Mouse (Mus musculus): ENCODE results near the gene Cemip2.

Cemip2 gene

DNA sequence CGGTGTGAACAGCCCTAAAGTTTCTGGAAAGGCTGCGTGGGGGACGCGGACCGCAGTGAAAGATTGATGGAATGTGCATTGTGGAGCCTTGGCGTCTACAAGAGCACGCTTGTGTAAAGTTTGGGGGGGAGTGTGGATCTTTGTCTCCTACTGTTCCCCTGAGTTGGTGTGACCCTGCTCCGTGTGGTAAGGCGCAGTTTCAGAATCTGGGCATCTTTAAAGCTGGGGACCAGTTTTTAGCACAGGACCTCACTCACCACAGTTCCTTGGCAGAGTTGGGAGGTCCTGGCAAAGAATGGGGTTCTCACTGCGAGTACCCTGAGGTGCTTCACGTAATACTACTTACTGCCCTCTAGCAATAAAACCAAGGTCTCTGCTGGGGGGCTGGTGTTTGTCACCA lies 964 bp downstream of the Cemip2 start:
- DNase-seq (ENCODE audit: low spot score in 2 of 2) = no peak

DNA sequence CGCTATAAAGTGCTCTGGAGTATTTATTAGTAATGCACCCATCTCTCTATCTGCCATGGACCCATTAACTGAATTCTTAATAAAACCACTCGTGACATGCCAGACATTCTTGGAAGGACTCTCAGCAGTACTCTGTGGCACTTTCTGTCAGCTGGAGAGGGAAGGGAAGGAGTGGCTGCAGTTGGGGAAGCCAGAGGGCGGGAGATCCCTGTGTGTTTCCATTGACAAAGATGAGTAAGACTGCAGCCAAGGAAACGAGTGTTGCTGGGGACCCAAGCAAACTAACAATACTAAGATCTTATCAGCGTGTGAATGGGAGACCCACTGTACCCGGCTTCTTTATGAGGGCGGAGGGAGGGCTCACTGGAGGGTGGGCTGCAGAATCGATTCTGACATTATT lies 2.5 kb downstream of the Cemip2 start:
- no peak for DNase-seq (ENCODE audit: low spot score in 2 of 2)

DNA sequence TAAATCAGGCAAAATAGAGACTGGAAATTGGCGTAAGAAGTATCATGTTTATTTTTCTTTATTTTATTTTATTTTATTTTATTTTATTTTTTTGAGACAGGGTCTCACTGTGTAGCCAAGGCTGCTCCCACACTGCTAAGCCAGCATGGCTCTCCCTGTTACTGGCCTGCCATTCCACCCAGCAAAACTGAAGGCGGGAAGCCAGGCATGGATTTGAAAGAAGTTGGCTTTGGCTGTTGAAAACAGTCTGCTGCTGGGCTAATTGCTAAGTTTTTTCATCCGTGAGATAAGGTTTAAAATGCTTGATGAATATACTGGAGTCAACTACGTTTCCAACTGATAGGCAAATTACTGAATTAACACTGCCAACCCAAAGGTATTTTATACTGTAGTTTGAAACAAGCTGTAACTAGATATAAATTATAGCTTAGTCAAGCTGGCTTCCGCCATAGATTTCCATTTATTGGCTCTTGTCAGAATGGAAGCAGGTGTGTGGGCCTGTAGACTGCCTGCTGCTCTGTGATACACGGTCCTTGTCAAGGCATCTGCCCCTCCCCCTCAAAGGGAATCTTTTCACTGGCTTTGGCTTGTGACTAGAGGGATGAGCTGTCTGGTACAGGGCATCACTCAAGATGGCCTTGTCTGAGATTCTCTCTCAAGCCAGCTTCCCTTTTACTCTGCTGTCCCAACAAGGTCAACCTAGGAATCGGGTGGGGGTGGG lies 3.1 kb downstream of the Cemip2 start:
- no peak for DNase-seq (ENCODE audit: low spot score in 2 of 2)

GRCm38 (mm10) chr19:21781787-21782432 lies 3.8 kb downstream of the Cemip2 start:
- no peak for DNase-seq (ENCODE audit: low spot score in 2 of 2)

- DNase-seq (ENCODE audit: low spot score in 2 of 2) = no peak
Measured at GRCm38 (mm10) chr19:21783717-21784116, 5.6 kb downstream of the Cemip2 start.

GRCm38 (mm10) chr19:21784331-21785131 lies 6.4 kb downstream of the Cemip2 start:
- DNase-seq (ENCODE audit: low spot score in 2 of 2) = no peak

- DNase-seq (ENCODE audit: low spot score in 2 of 2) = no peak
Measured at GRCm38 (mm10) chr19:21785132-21785528, 7.0 kb downstream of the Cemip2 start.

DNA sequence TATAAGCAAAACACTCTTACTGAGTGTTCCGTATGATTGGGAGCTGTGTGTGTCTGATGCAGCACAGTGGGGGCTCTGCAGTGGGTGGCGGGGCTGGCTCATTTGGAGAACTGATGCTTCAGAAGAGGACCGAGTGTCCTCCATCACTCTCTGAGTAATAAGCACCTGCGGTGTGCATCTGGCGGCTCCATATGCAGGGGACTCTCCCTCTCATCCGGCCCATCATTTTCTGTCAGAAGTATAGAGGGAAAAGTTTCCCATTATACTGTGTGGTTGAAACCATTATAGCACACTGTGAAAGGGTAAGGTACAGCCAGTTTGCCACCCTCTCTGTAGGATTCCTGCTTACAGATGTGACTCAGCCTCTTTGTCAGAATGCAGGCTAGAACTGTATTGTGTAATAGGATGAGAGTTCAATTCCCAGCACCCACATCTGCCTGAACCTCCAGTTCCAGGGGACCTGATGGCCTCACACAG lies 8.9 kb downstream of the Cemip2 start:
- peak in 1 of 2 experiments; percentile 78 for DNase-seq (ENCODE audit: low spot score in 2 of 2)

GRCm38 (mm10) chr19:21788999-21789398 lies 10.9 kb downstream of the Cemip2 start:
- DNase-seq (ENCODE audit: low spot score in 2 of 2) = no peak

GRCm38 (mm10) chr19:21789676-21790075 lies 11.5 kb downstream of the Cemip2 start:
- no peak for DNase-seq (ENCODE audit: low spot score in 2 of 2)

DNA sequence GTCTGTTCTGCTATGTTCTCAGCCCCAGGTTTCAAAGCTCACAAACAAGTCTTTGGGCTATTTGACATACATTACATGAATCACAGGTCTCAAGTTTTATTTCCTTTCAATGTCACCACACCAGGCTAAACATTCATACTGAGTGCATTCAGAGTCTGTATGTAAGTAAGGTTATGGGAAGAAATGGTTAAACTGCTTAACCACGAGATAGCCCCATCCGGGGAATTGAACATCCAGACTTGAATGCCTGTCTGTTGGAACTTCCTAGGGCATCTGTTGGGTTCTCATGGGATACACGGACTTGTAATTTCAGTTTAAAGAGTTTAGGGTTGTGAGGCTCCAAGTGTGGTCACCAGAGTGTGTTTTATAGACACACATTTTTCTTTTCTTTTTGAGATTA lies 13.2 kb downstream of the Cemip2 start:
- DNase-seq (ENCODE audit: low spot score in 2 of 2) = no peak

DNA sequence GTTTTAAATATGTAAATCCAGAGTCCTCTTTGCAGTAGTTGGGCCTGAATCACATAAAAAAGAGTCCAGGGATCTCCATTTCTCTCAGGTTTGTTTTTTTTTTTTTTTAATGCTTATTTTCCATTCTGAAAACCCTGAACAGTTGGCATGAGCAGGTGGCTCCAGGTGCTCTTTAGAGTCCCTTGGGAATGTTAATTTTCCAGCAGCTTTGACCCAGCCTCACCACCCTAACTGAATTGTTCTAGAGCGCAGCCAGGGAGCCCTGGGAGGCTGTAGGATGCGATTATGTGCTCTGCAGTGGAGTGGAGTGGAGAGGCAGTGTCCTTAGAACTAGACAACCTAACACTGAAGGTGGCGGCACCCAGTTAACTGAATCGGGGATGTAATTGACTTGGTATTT lies 13.7 kb downstream of the Cemip2 start:
- DNase-seq (ENCODE audit: low spot score in 2 of 2) = no peak

- no peak for DNase-seq (ENCODE audit: low spot score in 2 of 2)
Measured at GRCm38 (mm10) chr19:21792587-21793175, 14.5 kb downstream of the Cemip2 start.

DNA sequence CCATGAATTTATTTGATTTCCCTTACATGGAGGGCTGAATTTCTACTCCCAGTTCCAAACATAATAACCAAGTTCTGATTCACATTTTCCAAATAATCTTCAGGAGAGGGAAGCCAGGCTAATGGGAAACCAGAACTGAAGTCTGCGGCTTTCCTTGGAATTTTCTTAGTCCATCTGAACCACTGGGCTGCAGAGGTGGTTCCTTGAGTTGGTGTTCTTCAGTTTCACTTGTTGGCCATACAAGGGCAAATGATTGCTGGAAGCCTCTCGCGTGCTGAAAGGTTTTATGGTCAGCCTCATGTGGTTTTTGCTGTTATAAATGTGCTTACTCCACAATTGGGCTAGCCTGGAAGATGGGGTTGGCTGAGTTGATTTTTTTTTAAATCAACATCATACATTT lies 16.4 kb downstream of the Cemip2 start:
- DNase-seq (ENCODE audit: low spot score in 2 of 2) = no peak

DNA sequence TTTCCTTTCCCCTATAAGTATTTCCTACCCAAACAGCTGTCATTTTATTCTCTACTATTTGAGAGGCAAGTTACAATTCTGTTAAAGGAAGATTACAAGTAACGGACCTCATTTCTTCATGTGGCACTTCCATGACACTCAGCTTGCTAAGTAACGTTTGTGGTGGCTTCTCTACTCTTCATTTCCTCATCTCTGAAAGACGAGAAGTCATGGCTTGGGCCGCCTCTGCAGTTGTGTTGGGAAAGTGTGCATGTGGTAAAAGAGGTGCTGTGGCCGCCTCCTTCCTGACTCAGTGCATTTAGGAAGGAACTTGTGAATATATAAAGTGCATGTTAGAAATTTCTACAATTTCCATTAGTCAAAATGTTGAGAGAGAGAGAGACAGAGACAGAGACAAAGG lies 18.2 kb downstream of the Cemip2 start:
- no peak for DNase-seq (ENCODE audit: low spot score in 2 of 2)

- DNase-seq (ENCODE audit: low spot score in 2 of 2) = no peak
Measured at GRCm38 (mm10) chr19:21798700-21799099, 20.6 kb downstream of the Cemip2 start.

GRCm38 (mm10) chr19:21799410-21800373 lies 21.6 kb downstream of the Cemip2 start:
- no peak for DNase-seq (ENCODE audit: low spot score in 2 of 2)

GRCm38 (mm10) chr19:21804488-21804887 lies 26.3 kb downstream of the Cemip2 start:
- DNase-seq (ENCODE audit: low spot score in 2 of 2) = no peak

- peak; percentile 32 to 58 for DNase-seq (ENCODE audit: low spot score in 2 of 2)
Measured at GRCm38 (mm10) chr19:21805305-21805704, 27.2 kb downstream of the Cemip2 start.

- DNase-seq (ENCODE audit: low spot score in 2 of 2) = no peak
Measured at GRCm38 (mm10) chr19:21810135-21810534, 32.0 kb downstream of the Cemip2 start.

DNA sequence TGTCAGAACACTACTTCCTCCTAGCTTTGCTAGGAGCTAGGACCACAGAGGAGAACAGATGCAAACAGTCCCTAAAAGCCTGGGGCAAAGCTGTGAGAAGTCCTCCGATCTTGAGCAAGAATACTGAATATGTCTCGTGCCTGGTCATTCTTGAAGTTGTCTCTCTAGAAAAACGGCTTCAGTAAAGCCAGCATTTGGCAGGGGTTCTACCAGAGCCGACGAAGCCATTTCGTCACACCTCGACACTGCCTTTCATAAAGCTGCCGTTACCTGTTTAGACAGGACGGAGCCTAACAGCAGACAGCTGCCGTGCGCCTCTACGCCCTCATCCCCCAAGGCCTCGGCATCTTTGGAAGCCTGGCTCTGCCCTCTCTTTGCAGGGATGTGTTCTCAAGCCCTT lies 35.4 kb downstream of the Cemip2 start:
- DNase-seq (ENCODE audit: low spot score in 2 of 2) = no peak
